Mouse (Mus musculus) 3T3-L1 (cell line): Measurements from ENCODE around the gene Stx3.
A peak's percentile ranks its signal among the peaks of the same experiment; 100 is the strongest.

Experiments
- DNase-seq: peaks from one replicate; pipeline ENCODE4 v3.0.0-alpha.2; 2015; ENCODE audit warnings: low read depth, low spot score

Gene Stx3

GRCm38 (mm10) chr19:11808452-11808851 lies 10.8 kb downstream of the Stx3 start:
- DNase-seq: no peak

GRCm38 (mm10) chr19:11807822-11808221 lies 11.4 kb downstream of the Stx3 start:
- DNase-seq: no peak

- no peak for DNase-seq
These were observed 12.0 kb downstream of the Stx3 start for GRCm38 (mm10) chr19:11807251-11807650.

- DNase-seq: no peak
These were observed 14.8 kb downstream of the Stx3 start for GRCm38 (mm10) chr19:11804423-11804822.

- DNase-seq: no peak
These were observed 18.5 kb downstream of the Stx3 start for GRCm38 (mm10) chr19:11800531-11801315.

GRCm38 (mm10) chr19:11794447-11794846 lies 24.8 kb downstream of the Stx3 start:
- no peak for DNase-seq

GRCm38 (mm10) chr19:11793741-11794359 lies 25.4 kb downstream of the Stx3 start:
- no peak for DNase-seq

- DNase-seq: no peak
These were observed 27.4 kb downstream of the Stx3 start for GRCm38 (mm10) chr19:11791825-11792224.

GRCm38 (mm10) chr19:11788876-11789275 lies 30.3 kb downstream of the Stx3 start:
- no peak for DNase-seq

- no peak for DNase-seq
These were observed 31.4 kb downstream of the Stx3 start for GRCm38 (mm10) chr19:11787826-11788225.

- no peak for DNase-seq
These were observed 33.6 kb downstream of the Stx3 start for GRCm38 (mm10) chr19:11785409-11786154.

GRCm38 (mm10) chr19:11777191-11777865 lies 41.9 kb downstream of the Stx3 start:
- peak; percentile 81 for DNase-seq

GRCm38 (mm10) chr19:11770205-11770892 lies 48.9 kb downstream of the Stx3 start, which contains the start of gene Mrpl16:
Gene Mrpl16 (plus strand): TSS chr19:11770391.
- peak; percentile 96 for DNase-seq

GRCm38 (mm10) chr19:11769257-11769920 lies 49.8 kb downstream of the Stx3 start:
- no peak for DNase-seq

GRCm38 (mm10) chr19:11768163-11768562 lies 51.0 kb downstream of the Stx3 start:
- DNase-seq: peak; percentile 70

- DNase-seq: no peak
These were observed 52.8 kb downstream of the Stx3 start for GRCm38 (mm10) chr19:11766413-11766812.

- DNase-seq: peak; percentile 32
These were observed 54.1 kb downstream of the Stx3 start for GRCm38 (mm10) chr19:11765059-11765458.

GRCm38 (mm10) chr19:11747298-11747697 lies 71.9 kb downstream of the Stx3 start, which contains the start of gene Gif:
Gene Gif (plus strand): TSS chr19:11747554.
- no peak for DNase-seq

- DNase-seq: no peak
These were observed 73.5 kb downstream of the Stx3 start for GRCm38 (mm10) chr19:11745680-11746079.

GRCm38 (mm10) chr19:11736455-11736854 lies 82.7 kb downstream of the Stx3 start:
- DNase-seq: no peak

- no peak for DNase-seq
These were observed 88.9 kb downstream of the Stx3 start for GRCm38 (mm10) chr19:11730278-11730677.
